Mouse (Mus musculus) thymus, postnatal 25 days (tissue): ENCODE measurements around the gene Ncl.

Experiments
- DNase-seq: peaks from one replicate; pipeline ENCODE4 v3.0.0; 2022

Ncl gene

DNA sequence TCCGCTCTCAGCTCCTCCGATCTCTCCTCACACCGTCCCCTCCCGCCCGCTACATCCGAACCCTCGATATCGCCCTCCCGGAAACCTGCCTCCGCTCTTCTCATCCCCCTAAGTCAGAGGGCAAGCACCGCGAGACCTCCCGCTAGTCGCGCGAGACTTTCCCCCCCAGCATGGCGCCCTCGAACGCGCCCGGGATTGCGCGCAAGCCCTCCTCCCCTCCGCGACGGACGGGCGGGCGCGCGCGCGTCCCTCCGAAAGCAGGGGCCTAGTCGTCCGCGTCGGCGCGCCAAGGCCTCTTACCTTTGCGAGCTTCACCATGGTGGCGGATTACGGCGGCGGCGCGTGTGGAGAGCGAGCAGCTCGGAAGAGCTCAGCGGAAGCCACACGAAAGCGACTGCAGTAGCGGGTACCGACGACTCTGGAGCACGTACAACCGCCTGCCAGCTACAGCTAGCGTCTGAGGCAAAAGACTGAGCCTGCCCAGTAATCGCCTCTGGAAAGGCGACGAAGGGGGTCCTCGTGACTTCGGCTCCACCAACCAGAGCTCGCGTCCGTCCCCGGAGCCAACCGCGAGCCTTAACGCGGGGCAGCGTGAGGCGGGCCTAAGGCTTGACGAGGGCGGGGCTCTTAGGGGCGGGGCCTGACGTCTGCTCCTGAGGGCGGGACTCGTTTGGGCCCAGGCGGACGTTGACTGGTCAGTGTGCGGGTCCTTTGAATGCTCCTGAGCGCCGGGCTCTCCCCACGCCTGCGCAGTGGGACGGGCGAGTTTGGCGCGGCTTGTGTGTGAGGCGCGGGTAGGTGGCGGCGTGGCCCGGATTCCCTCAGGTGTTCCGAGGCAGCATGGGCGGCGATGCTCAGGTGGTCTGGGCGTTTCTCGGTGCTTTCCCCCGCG lies at the start of gene Ncl:
Gene Ncl (minus strand): TSS at position 495 of the 892 bp plus-strand sequence.
- DNase-seq: peak; percentile 95

DNA sequence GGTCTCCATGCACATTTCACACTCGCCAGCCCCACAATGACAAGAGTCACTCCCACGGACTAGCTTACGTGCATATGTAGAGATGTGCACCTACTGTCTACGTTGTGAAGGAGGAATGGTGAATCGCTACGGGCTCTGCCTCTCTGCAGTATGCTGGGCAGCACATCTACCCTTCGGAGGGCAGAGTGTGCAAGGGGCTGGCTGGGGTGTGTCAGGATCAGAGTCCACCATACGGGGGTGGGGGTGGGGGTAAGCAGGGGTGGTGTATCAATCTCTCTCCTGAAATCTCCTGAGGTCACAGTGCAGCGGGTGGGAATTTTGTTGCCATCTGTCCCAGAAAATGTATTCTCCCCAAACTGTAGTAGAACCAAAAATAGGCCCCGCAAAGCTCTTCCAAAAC lies 49.3 kb upstream of the Ncl start:
- DNase-seq: no peak

GRCm38 (mm10) chr1:86406914-86407313 lies 47.7 kb upstream of the Ncl start:
- DNase-seq: peak; percentile 41

GRCm38 (mm10) chr1:86406313-86406712 lies 47.1 kb upstream of the Ncl start:
- no peak for DNase-seq

GRCm38 (mm10) chr1:86404834-86405233 lies 45.6 kb upstream of the Ncl start:
- DNase-seq: peak; percentile 58

DNA sequence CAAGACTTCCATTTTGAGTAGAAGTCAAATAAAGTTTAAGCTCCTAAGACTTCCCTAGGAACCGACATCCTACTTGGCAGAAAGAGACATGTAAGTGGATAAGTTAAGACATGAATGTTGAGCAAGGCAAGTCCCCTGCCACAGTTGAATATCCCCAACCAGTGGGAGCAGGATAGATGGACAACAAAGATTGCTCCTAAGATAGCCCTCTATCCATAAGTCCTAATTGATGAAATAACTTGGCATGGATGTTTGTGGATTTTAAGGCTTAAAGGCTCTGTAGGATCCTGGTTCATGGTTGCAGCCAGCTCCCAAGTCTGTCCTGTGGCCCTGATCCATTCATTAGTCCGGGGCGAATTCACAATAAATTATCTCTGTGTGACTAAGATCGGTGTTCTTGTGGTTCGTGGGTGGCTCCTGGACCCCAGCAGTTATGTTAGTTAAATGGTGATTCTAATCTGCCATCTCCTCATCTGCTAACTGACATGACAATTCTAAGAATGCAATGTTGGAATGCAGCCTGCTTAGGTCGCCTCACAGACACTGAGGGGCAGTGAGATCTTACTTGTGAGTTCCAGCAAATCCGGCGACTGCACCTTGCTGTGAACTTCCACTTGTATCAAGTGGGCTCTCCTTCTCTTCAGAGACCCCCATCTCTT lies 41.0 kb upstream of the Ncl start:
- no peak for DNase-seq

DNA sequence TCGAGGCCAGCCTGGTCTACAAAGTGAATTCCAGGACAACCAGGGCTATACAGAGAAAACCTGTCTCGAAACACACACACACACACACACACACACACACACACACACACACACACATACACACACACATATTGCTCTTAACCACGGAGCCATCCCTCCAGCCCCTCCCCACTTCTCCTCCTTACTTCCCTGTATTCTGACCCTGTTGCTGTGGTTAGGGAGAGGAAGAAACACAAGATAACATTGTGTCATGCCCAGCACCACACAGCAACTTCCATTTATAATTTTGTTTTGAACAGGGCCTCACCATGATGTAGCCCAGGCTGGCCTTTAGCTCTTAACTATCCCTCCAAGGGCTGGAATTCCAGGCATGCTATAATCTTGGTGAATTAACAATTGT lies 40.1 kb upstream of the Ncl start:
- DNase-seq: no peak

- DNase-seq: no peak
Measured at GRCm38 (mm10) chr1:86398222-86398621, 39.0 kb upstream of the Ncl start.

GRCm38 (mm10) chr1:86397621-86398020 lies 38.4 kb upstream of the Ncl start:
- DNase-seq: no peak

GRCm38 (mm10) chr1:86395897-86396296 lies 36.7 kb upstream of the Ncl start:
- no peak for DNase-seq

DNA sequence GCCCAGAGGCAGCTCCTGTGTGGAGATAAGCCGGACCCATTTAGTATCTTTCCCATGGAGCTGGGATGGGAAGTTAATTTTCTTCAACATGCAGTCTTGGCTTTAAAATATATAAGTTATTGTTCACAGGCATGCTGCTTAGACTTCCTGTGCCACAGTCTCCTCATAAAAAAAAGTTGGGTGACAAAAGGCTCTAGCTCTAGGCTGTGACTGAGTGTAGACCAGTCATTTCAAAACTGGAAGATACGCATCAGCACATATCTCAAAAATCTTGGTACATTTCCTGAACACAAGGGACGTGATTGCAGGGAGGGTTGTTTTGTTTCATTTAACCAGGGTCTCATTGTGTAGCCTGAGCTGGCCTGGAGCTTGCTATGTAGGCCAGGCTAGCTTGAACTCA lies 35.0 kb upstream of the Ncl start:
- no peak for DNase-seq

DNA sequence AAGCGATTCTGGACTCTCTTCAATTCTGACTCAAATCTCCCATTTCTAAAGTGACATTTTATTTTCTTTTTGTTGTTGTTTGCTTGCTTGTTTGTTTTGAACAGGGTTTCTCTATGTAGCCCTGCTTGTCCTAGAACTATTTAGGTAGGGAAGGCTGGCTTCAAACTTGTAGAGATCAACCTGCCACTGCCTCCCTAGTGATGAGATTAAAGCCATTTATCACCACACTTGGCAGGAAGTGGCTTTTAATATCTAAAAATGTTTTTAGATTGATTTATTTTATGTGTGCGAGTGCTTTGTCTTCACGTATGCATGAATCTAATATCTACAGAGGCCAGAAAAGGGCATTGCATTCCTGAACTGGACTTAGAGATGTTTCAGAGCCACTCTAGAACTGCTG lies 34.0 kb upstream of the Ncl start:
- DNase-seq: no peak

- no peak for DNase-seq
Measured at GRCm38 (mm10) chr1:86391425-86391824, 32.2 kb upstream of the Ncl start.

DNA sequence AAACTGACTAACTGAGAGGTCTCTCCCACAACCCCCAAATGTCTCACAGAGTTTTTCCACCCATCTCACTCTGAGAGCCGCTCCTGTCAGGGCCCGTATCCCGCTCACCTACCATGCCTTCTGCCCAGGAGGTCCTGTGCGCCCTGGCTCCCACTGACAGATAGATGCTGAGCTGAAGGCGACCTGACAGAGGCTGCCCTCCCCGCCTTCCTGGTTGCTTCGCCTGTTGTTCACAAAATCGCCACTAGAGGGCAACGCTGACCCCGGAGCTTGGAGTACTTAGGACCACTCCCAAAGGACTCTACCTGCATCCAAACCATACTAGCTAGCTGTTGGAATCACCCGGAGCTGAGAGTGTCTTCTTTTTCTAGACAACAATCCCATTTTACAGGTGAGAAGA lies 30.0 kb upstream of the Ncl start:
- peak; percentile 87 for DNase-seq

DNA sequence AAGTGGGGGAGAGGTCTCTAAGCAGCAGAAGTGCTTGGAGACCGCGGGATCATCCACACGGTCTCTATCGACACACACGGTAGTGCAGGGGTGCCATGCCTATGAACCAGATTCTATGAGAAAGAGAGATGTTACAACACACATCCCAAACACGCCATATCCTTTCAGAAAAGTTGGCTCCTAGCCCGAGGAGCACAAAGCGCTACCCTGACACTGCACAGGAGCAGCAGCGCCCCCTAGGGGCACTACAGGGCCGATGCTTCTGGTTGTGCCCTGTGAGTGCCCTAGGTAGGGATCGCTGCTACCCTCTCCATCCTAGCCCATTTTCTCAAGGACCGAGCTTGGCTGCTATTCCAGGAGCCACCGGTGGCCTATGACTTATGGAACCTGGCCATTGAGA lies 21.8 kb upstream of the Ncl start:
- peak; percentile 49 for DNase-seq

DNA sequence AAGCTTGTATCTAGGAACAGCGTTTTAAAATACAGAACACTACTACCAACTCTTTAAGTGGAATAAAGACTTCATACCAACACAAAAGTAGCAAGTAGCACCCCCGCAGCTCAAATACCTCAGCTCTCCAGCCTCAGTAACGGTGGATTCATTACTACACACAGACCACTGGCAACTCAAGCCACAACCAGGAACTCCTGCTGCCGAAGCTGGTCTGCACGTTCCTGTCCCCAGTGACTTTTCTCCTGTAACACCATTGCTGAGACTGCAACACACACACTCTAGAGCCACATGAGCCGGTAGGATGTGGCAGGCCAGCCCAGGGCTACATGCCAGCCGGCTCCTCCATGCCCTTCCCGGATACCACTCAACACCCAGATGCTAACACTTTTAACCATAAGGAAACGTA lies 20.0 kb upstream of the Ncl start:
- no peak for DNase-seq

GRCm38 (mm10) chr1:86378662-86379061 lies 19.5 kb upstream of the Ncl start:
- no peak for DNase-seq

- no peak for DNase-seq
Measured at GRCm38 (mm10) chr1:86376354-86376753, 17.2 kb upstream of the Ncl start.

- peak; percentile 70 for DNase-seq
Measured at GRCm38 (mm10) chr1:86371997-86372396, 12.8 kb upstream of the Ncl start.

DNA sequence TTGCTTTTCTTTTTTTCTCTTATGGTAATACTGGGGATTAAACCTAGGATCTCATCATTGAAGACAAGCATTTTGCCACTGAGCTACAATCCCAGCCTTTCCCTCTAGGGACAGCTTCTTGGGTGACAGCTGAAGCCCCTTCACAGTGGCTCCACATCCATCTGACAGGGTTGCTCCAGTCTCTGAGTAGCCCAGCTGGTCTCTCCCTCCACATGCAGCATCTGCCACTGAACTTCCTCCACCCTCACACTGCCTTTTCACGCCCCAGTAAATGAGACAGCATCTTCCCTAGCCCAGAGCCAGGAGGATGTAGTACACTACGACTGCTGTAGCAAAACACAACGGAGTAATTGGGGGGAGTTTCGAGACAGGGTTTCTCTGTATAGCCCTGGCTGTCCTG lies 8.9 kb upstream of the Ncl start:
- no peak for DNase-seq

- DNase-seq: no peak
Measured at GRCm38 (mm10) chr1:86363671-86364070, 4.5 kb upstream of the Ncl start.

- DNase-seq: no peak
Measured at GRCm38 (mm10) chr1:86361852-86362615, 2.8 kb upstream of the Ncl start.

DNA sequence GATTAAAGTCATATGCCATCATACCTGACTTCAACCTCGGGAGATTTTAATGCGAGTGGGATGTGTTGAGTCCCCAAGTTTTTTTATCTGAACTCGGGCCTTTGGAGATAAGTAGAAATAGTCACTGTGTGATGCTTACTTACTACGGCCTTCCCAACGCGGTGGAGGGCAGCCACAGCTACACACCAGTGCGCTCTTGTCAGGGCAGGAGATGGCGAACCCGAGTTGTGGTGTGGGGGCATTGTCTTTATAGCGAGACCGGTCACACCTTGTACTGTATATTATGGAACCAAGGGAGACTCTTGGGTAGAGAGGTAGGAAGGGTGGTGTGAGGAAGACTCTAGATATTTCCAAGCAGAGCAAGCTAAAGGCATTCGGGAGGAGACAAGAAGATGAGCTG lies 1.2 kb upstream of the Ncl start:
- DNase-seq: no peak

GRCm38 (mm10) chr1:86359798-86360179 lies 589 bp upstream of the Ncl start:
- DNase-seq: no peak
